Mouse (Mus musculus) CH12.LX (cell line): ENCODE results near the gene Micu1.

Experiments used
- CTCF ChIP-seq, 2 experiments: IDR thresholded peaks in 1 of 2; conservative IDR thresholded peaks in 1 of 2; 2 replicates each; pipeline ENCODE4 v1.5.1; 2011 to 2012; ENCODE audit warnings: low read depth in 2 of 2, low read length in 2 of 2, improper control_type of control experiment in 1 of 2, inconsistent platforms in 1 of 2, mild to moderate bottlenecking in 1 of 2, moderate library complexity in 1 of 2
- EP300 ChIP-seq: IDR thresholded peaks from 2 replicates; pipeline ENCODE4 v1.6.1; 2011; ENCODE audit warnings: low read length, improper control_type of control experiment
- HCFC1 ChIP-seq: IDR thresholded peaks from 2 replicates; pipeline ENCODE4 v1.6.1; 2012; ENCODE audit warnings: low read depth, mild to moderate bottlenecking, inconsistent platforms, low read length, improper control_type of control experiment
- KAT2A ChIP-seq: IDR thresholded peaks from 2 replicates; pipeline ENCODE4 v1.6.1; 2012; ENCODE audit warnings: low read length, improper control_type of control experiment, inconsistent platforms; ENCODE audit not compliant: insufficient replicate concordance
- MXI1 ChIP-seq: IDR thresholded peaks from 2 replicates; pipeline ENCODE4 v1.6.1; 2011; ENCODE audit warnings: mild to moderate bottlenecking, low read depth, low read length, improper control_type of control experiment
- NRF1 ChIP-seq: IDR thresholded peaks from 2 replicates; pipeline ENCODE4 v1.6.1; 2014; ENCODE audit warnings: low read depth, mild to moderate bottlenecking, inconsistent platforms, low read length, improper control_type of control experiment, moderate library complexity
- POLR2A ChIP-seq: IDR thresholded peaks from 2 replicates; pipeline ENCODE4 v1.6.1; 2011; ENCODE audit warnings: low read depth, mild to moderate bottlenecking, improper control_type of control experiment, low read length
- RCOR1 ChIP-seq: conservative IDR thresholded peaks from 2 replicates; pipeline ENCODE4 v1.6.1; 2012; ENCODE audit warnings: low read depth, mild to moderate bottlenecking, inconsistent platforms, low read length, improper control_type of control experiment

- TF ChIP-seq CTCF (conservative IDR thresholded peaks at IDR 0.05 in 1 of 2, IDR thresholded peaks at IDR 0.05 in 1 of 2; ENCODE audit: low read depth in 2 of 2, low read length in 2 of 2) (no peak), KAT2A (no peak), POLR2A (no peak), HCFC1 (no peak), MXI1 (no peak), EP300 (no peak), NRF1 (no peak), RCOR1 (no peak)
These were observed 27.0 kb downstream of the Micu1 start for GRCm38 (mm10) chr10:59729261-59729660.
